Mouse (Mus musculus) bone marrow macrophage, adult 2 months (primary cell): Measurements from ENCODE around the gene Kif13a.

Source experiments
- CTCF ChIP-seq: IDR thresholded peaks from 2 replicates; pipeline ENCODE4 v1.5.1; 2012; ENCODE audit warnings: low read depth, mild to moderate bottlenecking, low read length, moderate library complexity
- POLR2A ChIP-seq: IDR thresholded peaks from 2 replicates; pipeline ENCODE4 v1.6.1; 2012; ENCODE audit warnings: mild to moderate bottlenecking, low read depth, low read length, borderline replicate concordance

DNA sequence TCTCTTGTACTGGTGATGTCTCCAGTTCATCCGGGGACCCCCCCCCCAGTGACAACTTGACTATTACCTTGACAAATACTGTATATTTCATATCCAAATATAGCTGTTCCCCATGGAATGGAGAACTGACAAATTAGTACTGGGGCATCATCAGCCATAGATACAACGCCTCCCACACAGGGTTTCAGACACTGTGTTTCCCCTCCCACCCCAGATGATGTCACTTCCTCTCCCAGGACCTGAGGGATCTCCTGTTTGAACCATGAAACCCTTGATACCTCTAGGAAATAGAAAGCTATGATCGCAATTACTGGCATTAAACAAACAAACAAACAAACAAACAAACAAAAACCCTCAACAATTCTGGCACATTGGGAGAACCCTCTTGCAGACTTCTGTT, 15.6 kb upstream of the Kif13a start:
- TF ChIP-seq CTCF, result no peak
- no peak for TF ChIP-seq POLR2A
